Mouse (Mus musculus): ENCODE results near the gene Ktn1. TPM values are rescaled to one million over a fixed set of nuclear protein-coding genes. Genes with fewer than 3 reads are reported as not detected.
A peak's percentile ranks its signal among the peaks of the same experiment; 100 is the strongest.

Ktn1 gene
- polyA plus RNA-seq, 1 experiment, result 60.7 TPM

- Histone ChIP-seq H3K4me1 (ENCODE audit: control insufficient read depth, insufficient read depth, low read length) (no peaks in the 10 kb centered on the region), H3K4me3 (replicated peaks; ENCODE audit: insufficient read depth, low read depth, low read length) (no peak overlapping the region), H3K27ac (ENCODE audit: insufficient read depth, low read length) (no peak overlapping the region), H3K27me3 (ENCODE audit: control insufficient read depth, insufficient read depth, low read length) (no peaks in the 10 kb centered on the region)
- no peak for TF ChIP-seq CTCF (IDR thresholded peaks at IDR 0.05; ENCODE audit: borderline replicate concordance, insufficient read depth, low read depth, low read length)
- TF ChIP-seq POLR2A (IDR thresholded peaks at IDR 0.05; ENCODE audit: borderline replicate concordance, insufficient read depth, low read length), result no peak
- no peak for DNase-seq
- WGBS, result 52% methylated on average over 4 of the region's 4 CpGs
Observed at GRCm38 (mm10) chr14:47745086-47745485, 96.8 kb downstream of the Ktn1 start.

GRCm38 (mm10) chr14:47747536-47747935, 99.3 kb downstream of the Ktn1 start:
- WGBS, result 33% methylated on average over 9 of the region's 9 CpGs
- DNase-seq, result no peak
- Histone ChIP-seq H3K27me3 (ENCODE audit: control insufficient read depth, insufficient read depth, low read length) (no peaks in the 10 kb centered on the region), H3K27ac (ENCODE audit: insufficient read depth, low read length) (no peak overlapping the region), H3K4me3 (replicated peaks; ENCODE audit: insufficient read depth, low read depth, low read length) (no peak overlapping the region), H3K4me1 (ENCODE audit: control insufficient read depth, insufficient read depth, low read length) (no peaks in the 10 kb centered on the region)
- no peak for TF ChIP-seq CTCF (IDR thresholded peaks at IDR 0.05; ENCODE audit: borderline replicate concordance, insufficient read depth, low read depth, low read length)
- no peak for TF ChIP-seq POLR2A (IDR thresholded peaks at IDR 0.05; ENCODE audit: borderline replicate concordance, insufficient read depth, low read length)

DNA sequence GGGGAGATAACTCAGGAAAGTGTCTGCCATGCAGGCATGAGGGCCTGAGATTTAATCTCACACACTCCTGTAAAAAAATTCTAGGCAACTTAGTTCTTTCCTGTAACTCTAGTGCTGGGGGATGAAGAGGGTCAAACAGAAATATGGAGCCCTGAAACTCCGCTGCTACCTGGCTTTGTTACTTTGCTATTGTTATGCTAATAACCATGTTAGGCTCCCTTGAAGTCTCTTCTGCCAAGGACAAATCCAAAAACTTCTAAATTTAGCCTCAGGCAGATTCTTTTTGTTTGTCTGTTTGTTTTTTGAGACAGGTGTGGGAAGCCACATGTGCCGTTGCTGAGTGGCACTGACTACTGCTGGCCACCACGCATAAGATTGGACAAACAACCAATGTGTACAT, 100.5 kb downstream of the Ktn1 start:
- TF ChIP-seq CTCF (IDR thresholded peaks at IDR 0.05; ENCODE audit: borderline replicate concordance, insufficient read depth, low read depth, low read length), result no peak
- no peak for TF ChIP-seq POLR2A (IDR thresholded peaks at IDR 0.05; ENCODE audit: borderline replicate concordance, insufficient read depth, low read length)
- 88% methylated on average over 3 of the region's 3 CpGs for whole genome bisulfite sequencing

GRCm38 (mm10) chr14:47751422-47752205, 103.4 kb downstream of the Ktn1 start:
- peak; percentile 34 to 49 for DNase-seq
- Histone ChIP-seq H3K4me3 (replicated peaks; ENCODE audit: insufficient read depth, low read depth, low read length) (no peak overlapping the region), H3K4me1 (ENCODE audit: control insufficient read depth, insufficient read depth, low read length) (no peaks in the 10 kb centered on the region), H3K27ac (ENCODE audit: insufficient read depth, low read length) (no peak overlapping the region), H3K27me3 (ENCODE audit: control insufficient read depth, insufficient read depth, low read length) (no peaks in the 10 kb centered on the region)
- WGBS, result 42% methylated on average over 8 of the region's 8 CpGs
- TF ChIP-seq CTCF (IDR thresholded peaks at IDR 0.05; ENCODE audit: borderline replicate concordance, insufficient read depth, low read depth, low read length) (peak; percentile 57), POLR2A (IDR thresholded peaks at IDR 0.05; ENCODE audit: borderline replicate concordance, insufficient read depth, low read length) (no peak)

More for the DNA sequence above, 100.5 kb downstream of the Ktn1 start:
- DNase-seq, result no peak
- H3K4me3 ChIP-seq (replicated peaks; ENCODE audit: insufficient read depth, low read depth, low read length), result no peak overlapping the region
- H3K4me1 ChIP-seq (ENCODE audit: control insufficient read depth, insufficient read depth, low read length), result no peaks in the 10 kb centered on the region
- no peaks in the 10 kb centered on the region for H3K27me3 ChIP-seq (ENCODE audit: control insufficient read depth, insufficient read depth, low read length)
- H3K27ac ChIP-seq (ENCODE audit: insufficient read depth, low read length), result no peak overlapping the region

- no peak for TF ChIP-seq POLR2A (IDR thresholded peaks at IDR 0.05; ENCODE audit: borderline replicate concordance, insufficient read depth, low read length)
- TF ChIP-seq CTCF (IDR thresholded peaks at IDR 0.05; ENCODE audit: borderline replicate concordance, insufficient read depth, low read depth, low read length), result no peak
- H3K27me3 ChIP-seq (ENCODE audit: control insufficient read depth, insufficient read depth, low read length), result no peaks in the 10 kb centered on the region
- H3K27ac ChIP-seq (ENCODE audit: insufficient read depth, low read length), result no peak overlapping the region
- no peak for DNase-seq
- no peak overlapping the region for H3K4me3 ChIP-seq (replicated peaks; ENCODE audit: insufficient read depth, low read depth, low read length)
- H3K4me1 ChIP-seq (ENCODE audit: control insufficient read depth, insufficient read depth, low read length), result no peaks in the 10 kb centered on the region
- WGBS, result 86% methylated on average over 3 of the region's 3 CpGs
Observed at GRCm38 (mm10) chr14:47753561-47753960, 105.3 kb downstream of the Ktn1 start.

DNA sequence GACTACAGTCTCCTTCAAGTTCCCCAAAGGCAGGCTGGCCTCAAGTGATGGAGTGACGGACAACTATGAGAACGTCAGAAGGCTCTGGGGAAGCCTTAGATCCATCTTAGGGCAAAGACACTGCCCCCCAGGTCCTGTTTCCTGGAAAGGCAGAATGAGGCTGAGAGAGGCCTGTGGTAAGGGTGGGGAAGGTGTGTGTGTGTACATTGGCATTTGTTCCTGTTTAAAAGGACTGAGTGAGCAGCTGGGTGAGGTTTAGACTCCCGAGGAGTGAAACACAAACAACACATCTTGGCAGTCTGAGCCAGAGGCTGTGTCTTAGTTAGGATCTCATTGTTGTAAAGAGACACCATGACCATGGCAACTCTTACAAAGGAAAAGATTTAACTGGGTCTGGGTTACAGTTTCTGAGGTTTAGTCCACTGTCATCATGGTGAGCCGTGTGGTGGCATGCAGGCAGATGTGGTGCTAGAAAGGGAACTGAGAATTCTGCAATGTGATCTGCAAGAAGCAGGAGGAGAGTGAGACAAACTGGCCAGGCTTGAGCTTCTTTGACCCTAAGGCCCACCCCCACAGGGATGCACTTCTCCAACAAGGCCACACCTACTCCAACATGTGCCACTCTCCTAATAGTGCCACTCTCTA, 106.1 kb downstream of the Ktn1 start:
- Histone ChIP-seq H3K4me3 (replicated peaks; ENCODE audit: insufficient read depth, low read depth, low read length) (no peak overlapping the region), H3K27ac (ENCODE audit: insufficient read depth, low read length) (no peak overlapping the region), H3K27me3 (ENCODE audit: control insufficient read depth, insufficient read depth, low read length) (no peaks in the 10 kb centered on the region), H3K4me1 (ENCODE audit: control insufficient read depth, insufficient read depth, low read length) (no peaks in the 10 kb centered on the region)
- TF ChIP-seq POLR2A (IDR thresholded peaks at IDR 0.05; ENCODE audit: borderline replicate concordance, insufficient read depth, low read length) (no peak), CTCF (IDR thresholded peaks at IDR 0.05; ENCODE audit: borderline replicate concordance, insufficient read depth, low read depth, low read length) (no peak)
- no peak for DNase-seq
- WGBS, result 84% methylated on average over 4 of the region's 4 CpGs

DNA sequence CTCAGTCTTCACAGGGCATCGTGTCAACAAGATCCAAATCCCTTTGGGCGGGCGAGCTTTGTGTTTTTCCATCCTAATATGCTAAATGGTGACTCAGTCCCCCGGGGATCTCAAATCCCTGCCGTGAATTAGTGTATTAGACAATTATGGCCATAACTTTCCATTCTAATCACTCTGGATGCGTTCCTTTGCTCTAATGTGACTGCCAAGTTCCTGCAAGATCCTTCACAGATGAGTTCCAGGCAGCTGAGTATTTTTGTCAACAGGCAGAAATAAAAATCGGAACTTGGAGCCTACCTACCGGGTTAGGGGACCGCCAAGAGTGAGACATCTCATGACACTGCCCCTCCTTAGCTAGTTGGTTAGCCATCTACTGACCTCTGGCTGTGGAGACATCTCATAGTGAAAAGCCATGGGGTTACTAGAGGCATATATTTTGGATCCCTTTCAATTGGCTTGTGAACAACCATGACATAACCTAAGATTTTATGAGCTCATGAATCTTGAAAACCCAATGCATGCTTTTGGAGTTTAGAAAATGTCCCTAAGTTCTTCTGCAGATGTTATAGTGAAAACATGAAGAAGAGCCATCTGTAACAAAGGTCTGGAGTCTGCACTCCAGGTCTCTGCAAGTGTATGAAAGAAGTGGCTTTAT, 108.3 kb downstream of the Ktn1 start:
- no peak overlapping the region for H3K4me3 ChIP-seq (replicated peaks; ENCODE audit: insufficient read depth, low read depth, low read length)
- DNase-seq, result no peak
- no peaks in the 10 kb centered on the region for H3K27me3 ChIP-seq (ENCODE audit: control insufficient read depth, insufficient read depth, low read length)
- H3K4me1 ChIP-seq (ENCODE audit: control insufficient read depth, insufficient read depth, low read length), result no peaks in the 10 kb centered on the region
- TF ChIP-seq CTCF (IDR thresholded peaks at IDR 0.05; ENCODE audit: borderline replicate concordance, insufficient read depth, low read depth, low read length), result no peak
- no peak overlapping the region for H3K27ac ChIP-seq (ENCODE audit: insufficient read depth, low read length)
- WGBS, result 45% methylated on average over 9 of the region's 9 CpGs
